Mouse (Mus musculus) liver, adult (tissue): Measurements from ENCODE around the gene Ifih1.

Experiments used
- GATA4 ChIP-seq: IDR thresholded peaks from 2 replicates; pipeline ENCODE4 v1.6.1; 2014; ENCODE audit warnings: mild to moderate bottlenecking, low read length; ENCODE audit not compliant: insufficient replicate concordance

The Ifih1 gene

GRCm38 (mm10) chr2:62646671-62647289 lies 725 bp upstream of the Ifih1 start:
- TF ChIP-seq GATA4, result no peak

GRCm38 (mm10) chr2:62645475-62645874 lies 580 bp downstream of the Ifih1 start:
- TF ChIP-seq GATA4, result no peak

DNA sequence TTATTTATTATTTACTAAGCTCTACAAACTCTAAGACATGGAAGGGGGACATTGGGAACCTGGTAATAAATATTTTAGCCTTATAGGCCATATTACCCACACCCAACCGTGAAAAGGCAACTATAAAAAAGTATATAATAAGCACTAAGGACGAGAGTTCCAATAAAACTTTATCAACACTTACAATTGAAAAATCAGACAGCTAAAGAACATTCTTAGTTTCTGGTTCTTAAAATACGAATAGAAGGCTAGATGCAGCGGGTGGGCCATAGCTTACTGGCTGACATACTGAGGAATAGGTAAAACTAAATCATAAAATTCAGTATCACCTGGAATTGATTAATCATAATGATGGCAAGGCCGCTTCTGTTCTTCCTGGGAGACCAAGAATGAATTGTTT lies 1.2 kb downstream of the Ifih1 start:
- TF ChIP-seq GATA4, result no peak

GRCm38 (mm10) chr2:62643405-62644305 lies 2.4 kb downstream of the Ifih1 start:
- no peak for TF ChIP-seq GATA4

- TF ChIP-seq GATA4, result no peak
These were observed 6.2 kb downstream of the Ifih1 start for GRCm38 (mm10) chr2:62639869-62640268.

GRCm38 (mm10) chr2:62630446-62630845 lies 15.6 kb downstream of the Ifih1 start:
- TF ChIP-seq GATA4, result no peak

GRCm38 (mm10) chr2:62628356-62628755 lies 17.7 kb downstream of the Ifih1 start:
- TF ChIP-seq GATA4, result no peak

DNA sequence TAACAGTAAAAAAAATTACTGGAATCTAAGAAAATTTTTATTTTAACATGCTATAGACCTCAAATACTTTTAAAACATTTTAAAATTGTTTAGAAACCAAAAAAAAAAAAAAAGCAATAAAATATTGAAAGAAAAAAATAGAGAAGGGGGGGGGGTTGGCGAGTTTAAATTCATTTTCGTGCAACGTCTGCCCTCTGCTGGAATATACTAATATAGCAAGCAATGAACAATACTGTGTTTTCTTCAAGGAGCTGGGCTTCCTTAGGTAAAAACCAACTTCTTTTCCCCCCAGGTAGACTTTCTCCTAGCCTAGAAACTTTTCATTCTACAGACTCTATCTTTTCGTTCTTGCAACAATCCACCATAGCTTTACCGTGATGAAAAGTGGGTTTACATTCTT lies 18.3 kb downstream of the Ifih1 start:
- no peak for TF ChIP-seq GATA4

DNA sequence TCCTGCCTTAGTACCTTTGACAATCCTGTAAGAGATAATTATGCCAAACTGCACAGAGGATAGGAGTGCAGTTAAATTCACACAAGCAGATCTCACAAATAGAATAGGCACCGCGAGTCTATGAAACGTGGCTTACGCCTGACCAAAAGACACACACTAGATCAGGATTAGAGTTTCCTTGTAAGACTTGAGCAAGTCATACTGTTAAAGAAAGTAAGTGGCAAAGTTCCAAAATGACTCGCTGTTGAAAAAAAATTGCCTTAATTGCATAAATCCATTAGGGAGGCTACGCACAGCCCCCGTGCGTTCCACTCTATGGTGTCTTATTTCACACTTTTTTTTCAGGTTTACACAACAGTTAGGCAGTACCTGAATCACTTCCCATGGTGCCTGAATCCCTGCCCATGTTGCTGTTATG lies 23.0 kb downstream of the Ifih1 start:
- no peak for TF ChIP-seq GATA4

GRCm38 (mm10) chr2:62619679-62620078 lies 26.4 kb downstream of the Ifih1 start:
- no peak for TF ChIP-seq GATA4

DNA sequence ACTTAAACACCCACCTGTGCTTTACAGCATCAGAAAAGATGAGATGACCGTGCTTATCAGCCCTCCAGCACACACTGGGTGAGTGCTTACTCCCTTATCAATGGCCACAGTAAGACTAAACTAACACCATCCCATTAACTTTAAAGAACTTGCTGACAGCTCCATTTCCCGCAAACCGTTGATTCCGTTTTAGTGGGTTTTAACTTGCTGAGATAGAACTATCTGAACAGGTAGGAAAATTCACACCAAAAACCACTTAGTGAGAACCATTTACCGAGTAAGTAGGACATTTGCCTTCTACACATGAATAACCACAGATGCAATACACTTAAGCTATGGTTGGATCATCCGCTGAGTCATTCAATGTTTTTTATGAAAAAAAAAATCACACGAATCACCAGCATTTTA lies 27.1 kb downstream of the Ifih1 start:
- no peak for TF ChIP-seq GATA4

DNA sequence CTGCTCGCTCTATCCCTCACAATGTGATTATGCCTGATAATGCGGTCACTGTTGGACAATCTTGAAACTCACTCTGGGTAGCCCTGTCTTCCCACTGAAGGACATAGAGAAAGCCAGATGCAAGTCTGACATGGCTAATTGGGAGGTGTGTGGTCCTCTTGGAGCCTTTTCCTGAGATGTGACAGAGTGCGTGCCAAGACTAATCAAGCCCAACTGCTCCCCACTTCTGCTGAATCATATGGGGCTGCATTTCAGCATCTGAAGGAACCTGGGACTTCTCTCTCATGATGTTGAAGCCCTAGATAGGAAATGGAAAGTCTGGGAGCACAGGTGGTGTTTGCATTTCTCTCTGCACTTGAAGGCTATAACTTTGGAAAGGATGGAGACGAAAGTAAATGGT lies 32.9 kb downstream of the Ifih1 start:
- no peak for TF ChIP-seq GATA4

GRCm38 (mm10) chr2:62606205-62606604 lies 39.9 kb downstream of the Ifih1 start:
- no peak for TF ChIP-seq GATA4

- TF ChIP-seq GATA4, result no peak
These were observed 42.5 kb downstream of the Ifih1 start for GRCm38 (mm10) chr2:62603530-62603929.

DNA sequence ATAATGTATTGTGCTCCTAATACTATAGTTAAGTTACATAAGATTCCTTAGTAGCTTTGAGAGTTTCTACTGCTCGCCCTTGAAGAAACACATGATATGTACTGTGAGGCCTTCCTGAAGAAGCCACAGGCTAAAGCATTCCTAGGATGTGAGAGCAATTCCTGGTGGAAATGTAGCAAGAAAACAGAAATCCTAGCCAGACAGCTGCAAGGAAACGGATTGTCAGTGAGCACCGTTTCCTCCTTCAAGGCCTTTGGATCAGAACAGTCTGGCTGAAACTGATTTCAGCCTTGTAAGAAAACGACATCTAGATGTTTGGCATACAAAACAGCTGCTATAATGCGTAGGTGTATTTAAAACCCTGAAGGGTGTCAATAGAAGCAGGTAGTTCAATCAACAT lies 49.5 kb downstream of the Ifih1 start:
- TF ChIP-seq GATA4, result no peak

DNA sequence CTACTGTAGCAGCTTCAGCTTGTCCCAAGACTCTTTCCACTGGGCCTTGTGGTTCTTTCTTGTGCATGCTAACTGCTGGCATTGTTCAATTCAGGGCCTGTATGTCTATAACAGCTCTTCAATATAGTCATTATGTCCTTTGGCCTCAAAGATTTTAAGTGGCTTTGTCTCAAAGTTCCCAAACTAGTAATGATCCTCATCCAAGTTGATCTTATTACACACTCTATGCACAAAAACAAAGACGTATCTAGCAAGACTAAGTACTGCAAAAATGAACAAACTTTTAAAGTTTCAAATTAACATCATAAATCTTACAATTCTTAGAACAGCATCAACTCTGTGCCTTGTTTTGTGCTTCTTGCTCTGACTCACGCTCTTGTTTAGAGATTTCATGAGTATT lies 51.6 kb downstream of the Ifih1 start:
- no peak for TF ChIP-seq GATA4
